ENCODE assay signal across 8 mouse cellular contexts in genomic region chr1:64532589-64533470, GRCm38 (mm10). TPM values are rescaled to one million over a fixed set of nuclear protein-coding genes. Genes with fewer than 3 reads are reported as not detected.
DNase-seq lines count a peak whose midpoint lies in the region; ATAC-seq and TF ChIP-seq lines count a peak whose summit lies in the region.

Gene Creb1 (plus strand): TSS chr1:64532645.

- no peaks in the 10 kb centered on the region for H3K9me3 ChIP-seq in MEL (replicated peaks; ENCODE audit: insufficient read depth, low read length)
- H3K9me3 ChIP-seq in forebrain, postnatal 0 days (ENCODE audit: low read length): no peaks in the 10 kb centered on the region
- no peaks in the 10 kb centered on the region for H3K9me3 ChIP-seq in lung, embryonic 15.5 days

- H3K4me3 ChIP-seq in MEL (ENCODE audit: control insufficient read depth in 1 of 2, insufficient read depth in 1 of 2, low read depth in 2 of 2, low read length in 2 of 2): peak within 1 kb of the TSS; percentile 96 to 100
- H3K4me3 ChIP-seq in cerebellum, adult 2 months (replicated peaks; ENCODE audit: insufficient read depth, low read depth, low read length): peak within 1 kb of the TSS; percentile 97
- peak within 1 kb of the TSS; percentile 89 for H3K4me3 ChIP-seq in forebrain, postnatal 0 days (ENCODE audit: low read depth, low read length)
- peak within 1 kb of the TSS; percentile 83 for H3K4me3 ChIP-seq in lung, embryonic 15.5 days

- H3K4me2 ChIP-seq in forebrain, postnatal 0 days (ENCODE audit: low read depth): peak within 1 kb of the TSS; percentile 93
- H3K4me2 ChIP-seq in lung, embryonic 15.5 days: peak within 1 kb of the TSS; percentile 85

- H3K9ac ChIP-seq in MEL (ENCODE audit: control insufficient read depth, low read depth, low read length, poor library complexity, severe bottlenecking): peak within 1 kb of the TSS; percentile 99
- H3K9ac ChIP-seq in forebrain, postnatal 0 days: peak within 1 kb of the TSS; percentile 96
- H3K9ac ChIP-seq in lung, embryonic 15.5 days: peak within 1 kb of the TSS; percentile 97

- TF ChIP-seq CTCF in MEL (IDR thresholded peaks at IDR 0.05 in 2 of 3, conservative IDR thresholded peaks at IDR 0.05 in 1 of 3; ENCODE audit: control insufficient read depth in 1 of 3, insufficient read depth in 1 of 3, low read depth in 2 of 3, low read length in 3 of 3, poor library complexity in 1 of 3, severe bottlenecking in 1 of 3): peak in 2 of 3 experiments; percentile 2 to 7; a peak in 1 of 6 replicates
- no peak for TF ChIP-seq CTCF in cerebellum, adult 2 months (IDR thresholded peaks at IDR 0.05; ENCODE audit: borderline replicate concordance, insufficient read depth, low read depth, low read length)
- TF ChIP-seq CTCF in forebrain, postnatal 0 days (IDR thresholded peaks at IDR 0.05; ENCODE audit: low read depth): peak; percentile 43

- no peaks in the 10 kb centered on the region for H3K27me3 ChIP-seq in MEL (ENCODE audit: control insufficient read depth in 1 of 2, insufficient read depth in 2 of 2, low read length in 2 of 2)
- no peaks in the 10 kb centered on the region for H3K27me3 ChIP-seq in cerebellum, adult 2 months (ENCODE audit: control insufficient read depth, insufficient read depth, low read length)
- no peaks in the 10 kb centered on the region for H3K27me3 ChIP-seq in forebrain, postnatal 0 days (ENCODE audit: insufficient read depth, low read length)
- no peaks in the 10 kb centered on the region for H3K27me3 ChIP-seq in lung, embryonic 15.5 days

- H3K36me3 ChIP-seq in MEL (ENCODE audit: control insufficient read depth in 1 of 2, insufficient read depth in 2 of 2, low read length in 2 of 2): peaks cover 0 to 39% of the 10 kb centered on the region in 2 experiments; a peak in 2 of 4 replicates
- no peaks in the 10 kb centered on the region for H3K36me3 ChIP-seq in forebrain, postnatal 0 days (ENCODE audit: insufficient read depth)
- H3K36me3 ChIP-seq in lung, embryonic 15.5 days: peaks cover 3% of the 10 kb centered on the region; the same call in 1 of the 2 replicates

- 12% methylated on average over 115 of the region's 119 CpGs for WGBS in cerebellum, adult 2 months
- 2% methylated on average over 90 of the region's 119 CpGs for WGBS in forebrain, postnatal 0 days
- WGBS in lung, embryonic 15.5 days: under 1% methylated on average over 90 of the region's 119 CpGs

- peaks cover 16 to 18% of the 10 kb centered on the region in 2 experiments for H3K4me1 ChIP-seq in MEL (ENCODE audit: control insufficient read depth in 1 of 2, insufficient read depth in 2 of 2, low read length in 2 of 2)
- no peaks in the 10 kb centered on the region; the same call in 1 of the 2 replicates for H3K4me1 ChIP-seq in cerebellum, adult 2 months (ENCODE audit: control insufficient read depth, insufficient read depth, low read length)
- peaks cover 32% of the 10 kb centered on the region for H3K4me1 ChIP-seq in forebrain, postnatal 0 days (ENCODE audit: insufficient read depth)
- peaks cover 15% of the 10 kb centered on the region for H3K4me1 ChIP-seq in lung, embryonic 15.5 days

- peak; percentile 97 for DNase-seq in MEL (ENCODE audit: low read depth, low spot score)
- DNase-seq in cerebellum, adult 2 months: peak; percentile 98 to 99
- peak; percentile 99 for DNase-seq in forebrain, postnatal 0 days
- DNase-seq in heart, postnatal 4 days: peak; percentile 99
- DNase-seq in layer of hippocampus, adult 8-10 months (ENCODE audit: low spot score in 2 of 2): peak; percentile 98
- DNase-seq in ovary, adult 18-20 months (ENCODE audit: low spot score): peak; percentile 96
- DNase-seq in thymus, postnatal 0 days (ENCODE audit: low spot score): peak; percentile 98

- no peak for TF ChIP-seq RAD21 in MEL (IDR thresholded peaks at IDR 0.05; ENCODE audit: low read depth, low read length)

- H3K27ac ChIP-seq in MEL (ENCODE audit: control insufficient read depth, low read depth, low read length): peak within 1 kb of the TSS; percentile 97
- peak within 1 kb of the TSS; percentile 95 for H3K27ac ChIP-seq in cerebellum, adult 2 months (ENCODE audit: insufficient read depth, low read length)
- H3K27ac ChIP-seq in forebrain, postnatal 0 days (ENCODE audit: low read depth, low read length): peak within 1 kb of the TSS; percentile 100
- H3K27ac ChIP-seq in lung, embryonic 15.5 days: peak within 1 kb of the TSS; percentile 100

- ATAC-seq in forebrain, postnatal 0 days: peak; percentile 98
- peak; percentile 99 for ATAC-seq in lung, embryonic 15.5 days (ENCODE audit: borderline replicate concordance, extremely low read depth, low FRiP score, low TSS enrichment)

- 0 out of 4 replicates have a peak, but pooled peaks of 1 of the 2 experiments have one; percentile 2 for TF ChIP-seq EP300 in MEL (IDR thresholded peaks at IDR 0.05; ENCODE audit: low read depth in 1 of 2, low read length in 2 of 2)

- H3K79me2 ChIP-seq in MEL (ENCODE audit: control insufficient read depth, insufficient read depth, low read length, poor library complexity): peaks cover 43% of the 10 kb centered on the region

- peak; percentile 84 to 93 for TF ChIP-seq POLR2A in MEL (IDR thresholded peaks at IDR 0.05; ENCODE audit: control insufficient read depth in 1 of 2, insufficient read depth in 1 of 2, low read depth in 1 of 2, low read length in 2 of 2, poor library complexity in 1 of 2)
- TF ChIP-seq POLR2A in cerebellum, adult 2 months (IDR thresholded peaks at IDR 0.05; ENCODE audit: borderline replicate concordance, insufficient read depth, low read length): peak; percentile 84

TF ChIP-seq in MEL, 35 proteins besides CTCF, POLR2A, EP300 and RAD21 (continues in another document):
- TF ChIP-seq MAZ (IDR thresholded peaks at IDR 0.05; ENCODE audit: low read depth, low read length): peak; percentile 71; the same call in 1 of the 2 replicates
- TF ChIP-seq USF1 (IDR thresholded peaks at IDR 0.05; ENCODE audit: low read depth, low read length): no peak
- TF ChIP-seq BHLHE40 (IDR thresholded peaks at IDR 0.05; ENCODE audit: borderline replicate concordance, low read depth, low read length): no peak
- TF ChIP-seq CHD2 (IDR thresholded peaks at IDR 0.05; ENCODE audit: low read length): no peak
- TF ChIP-seq HCFC1 (IDR thresholded peaks at IDR 0.05; ENCODE audit: low read depth, low read length): peak; percentile 73; the same call in 1 of the 2 replicates
- peak; percentile 93 for TF ChIP-seq ZMIZ1 (IDR thresholded peaks at IDR 0.05; ENCODE audit: low read depth, low read length)
- no peak for TF ChIP-seq MYB (IDR thresholded peaks at IDR 0.05; ENCODE audit: low read depth, low read length)
- TF ChIP-seq E2F4 (IDR thresholded peaks at IDR 0.05; ENCODE audit: borderline replicate concordance, low read depth, low read length): 0 out of 2 replicates have a peak, but pooled peaks have one; percentile 8
- TF ChIP-seq SMC3 (IDR thresholded peaks at IDR 0.05; ENCODE audit: low read depth, low read length): no peak
- peak; percentile 39; the same call in 1 of the 2 replicates for TF ChIP-seq MXI1 (IDR thresholded peaks at IDR 0.05; ENCODE audit: low read depth, low read length)
- TF ChIP-seq GATA1 (IDR thresholded peaks at IDR 0.05; ENCODE audit: low read depth, low read length): no peak
- peak; percentile 66; the same call in 1 of the 2 replicates for TF ChIP-seq ELF1 (IDR thresholded peaks at IDR 0.05; ENCODE audit: low read depth, low read length)
- TF ChIP-seq USF2 (IDR thresholded peaks at IDR 0.05; ENCODE audit: borderline replicate concordance in 1 of 2, insufficient read depth in 1 of 2, low read depth in 1 of 2, low read length in 2 of 2): no peak
- peak; percentile 90 for TF ChIP-seq NELFE (IDR thresholded peaks at IDR 0.05; ENCODE audit: low read depth, low read length)
- no peak for TF ChIP-seq MAX (IDR thresholded peaks at IDR 0.05; ENCODE audit: low read length)
- TF ChIP-seq CHD1 (IDR thresholded peaks at IDR 0.05; ENCODE audit: low read depth, low read length): no peak
- no peak for TF ChIP-seq POLR2AphosphoS5 (IDR thresholded peaks at IDR 0.05; ENCODE audit: borderline replicate concordance, low read depth, low read length)
- TF ChIP-seq RCOR1 (IDR thresholded peaks at IDR 0.05; ENCODE audit: low read depth, low read length): peak; percentile 26; the same call in 1 of the 2 replicates
- TF ChIP-seq KAT2A (conservative IDR thresholded peaks at IDR 0.05; ENCODE audit: low read depth, low read length): peak; percentile 52
- TF ChIP-seq ZKSCAN1 (IDR thresholded peaks at IDR 0.05; ENCODE audit: low read depth, low read length): no peak
- no peak for TF ChIP-seq ZNF384 (IDR thresholded peaks at IDR 0.05; ENCODE audit: low read depth, low read length)
- no peak for TF ChIP-seq MYC (IDR thresholded peaks at IDR 0.05; ENCODE audit: low read depth, low read length)
- peak; percentile 83 for TF ChIP-seq TBP (IDR thresholded peaks at IDR 0.05; ENCODE audit: low read depth, low read length)
- TF ChIP-seq MAFK (IDR thresholded peaks at IDR 0.05; ENCODE audit: borderline replicate concordance, low read depth, low read length): no peak
- TF ChIP-seq ZC3H11A (IDR thresholded peaks at IDR 0.05; ENCODE audit: low read depth, low read length): no peak
- peak; percentile 52; the same call in 1 of the 2 replicates for TF ChIP-seq TCF12 (IDR thresholded peaks at IDR 0.05; ENCODE audit: low read depth, low read length)
- TF ChIP-seq JUND (IDR thresholded peaks at IDR 0.05; ENCODE audit: low read depth, low read length): no peak
- TF ChIP-seq MEF2A (IDR thresholded peaks at IDR 0.05; ENCODE audit: extremely low read depth, insufficient replicate concordance, low read depth, low read length, poor library complexity, severe bottlenecking): no peak
- no peak for TF ChIP-seq GABPA (IDR thresholded peaks at IDR 0.05; ENCODE audit: low read depth, low read length)
- TF ChIP-seq SIN3A (IDR thresholded peaks at IDR 0.05; ENCODE audit: low read length): peak; percentile 48; the same call in 1 of the 2 replicates
- no peak for TF ChIP-seq ETS1 (IDR thresholded peaks at IDR 0.05; ENCODE audit: low read depth, low read length)

RNA-seq across cellular contexts. Expression of gene Creb1, which starts in this region (rescaled TPM):
- total RNA-seq in MEL (2012; rRNA removed): 22.8 and 25.4 TPM in 2 replicates
- polyA plus RNA-seq in MEL (2012; ENCODE audit: insufficient read depth in 1 of 2, insufficient read length in 2 of 2, low read depth in 1 of 2, low replicate concordance in 2 of 2, missing spikeins in 1 of 2): 10 to 100 TPM; 21.8 to 49.1 TPM
- polyA plus RNA-seq in cerebellum, adult 2 months (2012; rRNA removed): 16.2 and 20.6 TPM in 2 replicates
- total RNA-seq in forebrain, postnatal 0 days (2014; rRNA removed): 43.7 and 75.3 TPM in 2 replicates
- polyA plus RNA-seq in forebrain, postnatal 0 days (2015; fragmentation: Nextera tagmentation; extraction: Ambion mirVana): 11.7 and 14.8 TPM in 2 replicates
- 10 to 100 TPM; 33.6 to 37.5 TPM for total RNA-seq in heart, postnatal 4 days (2021)
- total RNA-seq in layer of hippocampus, adult 8-10 months (2022): 10 to 100 TPM; 44.9 to 54.2 (median 51.6) TPM
- polyA plus RNA-seq in lung, embryonic 15.5 days (2015; fragmentation: Nextera tagmentation; extraction: Ambion mirVana): 35.1 and 36.4 TPM in 2 replicates
- 40.2 and 43.2 TPM in 2 replicates for polyA plus RNA-seq in thymus, postnatal 0 days (2015; fragmentation: Nextera tagmentation; extraction: Ambion mirVana)

Comparison
In these comparisons a context has a peak if more than half of its experiments do, and no peak if none do; other contexts are left out.
1. Peak in every context shown above with its lines: DNase-seq, ATAC-seq, H3K4me3 ChIP-seq and H3K27ac ChIP-seq.